Mouse (Mus musculus): Measurements from ENCODE around the gene Lin37. TPM values are rescaled to one million over a fixed set of nuclear protein-coding genes. Genes with fewer than 3 reads are reported as not detected.

Gene Lin37
- polyA plus RNA-seq, 1 experiment: 33.8 TPM

DNA sequence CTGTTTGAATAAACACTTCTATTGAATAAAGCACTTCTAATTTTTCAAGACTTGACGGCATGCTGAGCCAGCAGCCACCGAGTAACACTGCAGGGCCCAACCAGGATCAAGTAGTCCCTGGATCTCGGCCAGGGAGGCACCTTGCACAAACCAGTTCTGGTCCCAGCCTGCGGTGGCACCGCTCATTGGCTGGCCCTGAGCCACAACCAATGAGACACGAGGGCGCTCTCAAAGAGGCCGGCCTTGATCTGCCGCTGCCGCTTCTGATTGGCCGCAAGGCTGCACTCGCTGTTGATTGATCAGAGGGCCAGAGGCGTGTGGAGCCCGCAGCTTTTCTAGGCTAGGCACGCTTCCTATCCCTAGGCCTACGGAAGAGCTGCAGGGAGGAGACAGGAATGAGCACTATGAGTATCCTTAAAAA lies 40.3 kb upstream of the Lin37 start:
- DNase-seq: peak; percentile 99
- Histone ChIP-seq H3K4me3 (ENCODE audit: insufficient read depth, low read depth, low read length) (no peak overlapping the region), H3K27me3 (replicated peaks; ENCODE audit: control insufficient read depth, insufficient read depth, low read length) (no peaks in the 10 kb centered on the region; the same call in 1 of the 2 replicates), H3K27ac (ENCODE audit: insufficient read depth, low read depth, low read length) (peak overlapping the region; percentile 89), H3K4me1 (ENCODE audit: control insufficient read depth, insufficient read depth, low read length) (peaks cover 8% of the 10 kb centered on the region), H3K36me3 (ENCODE audit: control insufficient read depth, insufficient read depth, low read length) (no peaks in the 10 kb centered on the region)
- WGBS: 3% methylated on average over 16 of the region's 16 CpGs
- TF ChIP-seq POLR2A (IDR thresholded peaks at IDR 0.05; ENCODE audit: low read depth, low read length): no peak

GRCm38 (mm10) chr7:30598786-30599185 lies 39.1 kb upstream of the Lin37 start, which contains the start of gene Zbtb32:
Gene Zbtb32, minus strand, starts transcription at chr7:30598909.
- WGBS: 92% methylated on average over 12 of the region's 12 CpGs
- no peaks in the 10 kb centered on the region for H3K36me3 ChIP-seq (ENCODE audit: control insufficient read depth, insufficient read depth, low read length)
- no peaks in the 10 kb centered on the region; the same call in 1 of the 2 replicates for H3K27me3 ChIP-seq (replicated peaks; ENCODE audit: control insufficient read depth, insufficient read depth, low read length)
- peaks cover 8% of the 10 kb centered on the region for H3K4me1 ChIP-seq (ENCODE audit: control insufficient read depth, insufficient read depth, low read length)
- H3K27ac ChIP-seq (ENCODE audit: insufficient read depth, low read depth, low read length): peak within 1 kb of the TSS; percentile 28
- no peak within 1 kb of the TSS for H3K4me3 ChIP-seq (ENCODE audit: insufficient read depth, low read depth, low read length)
- DNase-seq: no peak
- TF ChIP-seq CTCF (conservative IDR thresholded peaks at IDR 0.05; ENCODE audit: insufficient read depth, insufficient read length, low read depth, low read length): no peak
- no peak for TF ChIP-seq POLR2A (IDR thresholded peaks at IDR 0.05; ENCODE audit: low read depth, low read length)

DNA sequence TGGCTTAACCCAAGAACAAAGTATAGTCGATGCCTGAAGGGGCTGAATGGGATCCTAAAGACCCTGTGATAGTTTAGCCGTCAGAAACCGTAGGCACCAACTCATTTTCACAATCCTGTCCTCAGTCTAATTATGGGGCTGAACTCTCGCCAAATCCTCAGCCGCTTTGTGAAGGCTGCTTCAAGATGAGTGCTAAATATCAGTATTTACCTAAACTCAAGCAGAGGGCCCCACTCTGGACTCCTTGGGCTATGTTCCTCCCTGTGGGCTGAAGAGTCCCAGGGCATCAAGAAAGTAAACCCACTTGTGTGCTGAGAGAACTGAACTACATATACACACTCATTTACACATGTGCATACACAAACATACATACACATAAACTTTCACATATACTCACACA lies 37.2 kb upstream of the Lin37 start:
- Histone ChIP-seq H3K27me3 (replicated peaks; ENCODE audit: control insufficient read depth, insufficient read depth, low read length) (no peaks in the 10 kb centered on the region; the same call in 1 of the 2 replicates), H3K36me3 (ENCODE audit: control insufficient read depth, insufficient read depth, low read length) (no peaks in the 10 kb centered on the region), H3K27ac (ENCODE audit: insufficient read depth, low read depth, low read length) (no peak overlapping the region), H3K4me1 (ENCODE audit: control insufficient read depth, insufficient read depth, low read length) (no peaks in the 10 kb centered on the region; the same call in 1 of the 2 replicates), H3K4me3 (ENCODE audit: insufficient read depth, low read depth, low read length) (no peak overlapping the region)
- TF ChIP-seq POLR2A (IDR thresholded peaks at IDR 0.05; ENCODE audit: low read depth, low read length): no peak
- TF ChIP-seq CTCF (conservative IDR thresholded peaks at IDR 0.05; ENCODE audit: insufficient read depth, insufficient read length, low read depth, low read length): no peak
- 83% methylated on average over 5 of the region's 5 CpGs for WGBS
- no peak for DNase-seq

DNA sequence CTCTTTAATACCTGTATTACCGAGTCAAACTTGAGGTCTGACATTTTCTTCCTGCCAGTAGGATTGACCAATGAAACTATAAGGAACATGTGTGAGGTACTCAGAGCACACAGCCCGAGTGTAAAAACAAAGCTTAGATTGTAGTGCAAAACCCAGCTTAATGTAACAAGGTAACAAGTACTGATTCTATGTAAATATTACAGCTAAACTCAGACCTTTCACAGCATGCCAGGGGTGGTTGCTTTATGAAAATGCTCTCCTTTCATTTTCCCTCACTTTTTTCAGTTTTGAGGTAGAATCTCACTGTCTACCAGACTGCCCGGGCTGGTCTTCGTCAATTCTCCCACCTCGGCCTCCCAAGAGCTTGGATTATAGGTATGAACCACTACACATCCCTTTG lies 36.5 kb upstream of the Lin37 start:
- Histone ChIP-seq H3K4me3 (ENCODE audit: insufficient read depth, low read depth, low read length) (no peak overlapping the region), H3K4me1 (ENCODE audit: control insufficient read depth, insufficient read depth, low read length) (no peaks in the 10 kb centered on the region; the same call in 1 of the 2 replicates), H3K27me3 (replicated peaks; ENCODE audit: control insufficient read depth, insufficient read depth, low read length) (no peaks in the 10 kb centered on the region; the same call in 1 of the 2 replicates), H3K27ac (ENCODE audit: insufficient read depth, low read depth, low read length) (no peak overlapping the region), H3K36me3 (ENCODE audit: control insufficient read depth, insufficient read depth, low read length) (no peaks in the 10 kb centered on the region)
- TF ChIP-seq POLR2A (IDR thresholded peaks at IDR 0.05; ENCODE audit: low read depth, low read length): no peak
- TF ChIP-seq CTCF (conservative IDR thresholded peaks at IDR 0.05; ENCODE audit: insufficient read depth, insufficient read length, low read depth, low read length): no peak
- DNase-seq: no peak
- WGBS: 81% methylated on average over 5 of the region's 5 CpGs

GRCm38 (mm10) chr7:30594510-30595024 lies 34.9 kb upstream of the Lin37 start:
- no peak overlapping the region for H3K27ac ChIP-seq (ENCODE audit: insufficient read depth, low read depth, low read length)
- DNase-seq: no peak
- H3K4me3 ChIP-seq (ENCODE audit: insufficient read depth, low read depth, low read length): no peak overlapping the region
- no peaks in the 10 kb centered on the region; the same call in 1 of the 2 replicates for H3K27me3 ChIP-seq (replicated peaks; ENCODE audit: control insufficient read depth, insufficient read depth, low read length)
- peaks cover 4% of the 10 kb centered on the region; the same call in 1 of the 2 replicates for H3K4me1 ChIP-seq (ENCODE audit: control insufficient read depth, insufficient read depth, low read length)
- WGBS: 63% methylated on average over 4 of the region's 4 CpGs
- TF ChIP-seq CTCF (conservative IDR thresholded peaks at IDR 0.05; ENCODE audit: insufficient read depth, insufficient read length, low read depth, low read length) (no peak), POLR2A (IDR thresholded peaks at IDR 0.05; ENCODE audit: low read depth, low read length) (no peak)
- no peaks in the 10 kb centered on the region for H3K36me3 ChIP-seq (ENCODE audit: control insufficient read depth, insufficient read depth, low read length)

DNA sequence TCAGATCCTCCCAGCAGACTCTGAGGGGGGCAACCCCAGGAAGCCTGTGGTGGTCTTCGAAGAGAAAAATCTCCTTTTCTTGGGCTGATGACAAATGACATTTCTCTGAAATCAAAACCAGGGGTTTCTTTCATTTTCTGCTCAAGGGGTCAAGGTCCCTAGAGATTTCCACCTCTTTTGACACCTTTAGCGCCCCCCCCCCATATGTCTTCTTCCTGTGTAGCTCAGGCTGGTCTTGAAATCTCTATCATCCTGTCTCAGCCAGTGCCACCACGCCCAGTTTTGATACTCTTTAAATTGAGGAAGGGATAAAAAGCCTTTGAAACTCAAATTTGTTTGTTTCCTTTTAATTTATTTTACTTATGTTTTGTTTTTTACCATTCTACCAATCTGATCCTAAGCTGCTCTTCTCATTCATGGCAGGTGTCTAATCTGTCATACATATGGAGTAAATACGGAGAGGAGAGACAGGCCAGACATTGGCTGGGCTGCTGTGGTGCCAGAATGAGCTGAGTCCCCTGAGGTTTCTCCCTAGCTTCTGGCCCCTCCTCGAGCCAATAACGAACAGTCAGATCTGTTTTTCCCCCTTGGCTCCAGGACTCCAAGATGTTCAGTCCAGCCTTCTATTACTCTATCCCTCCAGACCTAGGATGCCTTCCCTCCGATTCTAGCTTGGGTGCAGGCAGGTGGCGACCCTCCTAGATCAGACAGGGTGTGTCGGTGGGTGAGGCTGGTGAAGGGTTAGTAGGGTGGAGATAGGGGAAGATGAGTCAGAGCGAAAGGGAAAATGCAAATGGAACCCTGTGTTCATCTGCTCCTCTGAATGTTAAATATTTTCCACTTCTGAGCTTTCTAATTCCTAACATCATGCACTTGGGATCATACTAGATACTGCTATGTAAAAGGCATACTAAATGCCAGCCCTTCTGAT lies 34.2 kb upstream of the Lin37 start:
- no peak for TF ChIP-seq CTCF (conservative IDR thresholded peaks at IDR 0.05; ENCODE audit: insufficient read depth, insufficient read length, low read depth, low read length)
- TF ChIP-seq POLR2A (IDR thresholded peaks at IDR 0.05; ENCODE audit: low read depth, low read length): no peak
- H3K27me3 ChIP-seq (replicated peaks; ENCODE audit: control insufficient read depth, insufficient read depth, low read length): no peaks in the 10 kb centered on the region; the same call in 1 of the 2 replicates
- no peaks in the 10 kb centered on the region for H3K36me3 ChIP-seq (ENCODE audit: control insufficient read depth, insufficient read depth, low read length)
- H3K4me3 ChIP-seq (ENCODE audit: insufficient read depth, low read depth, low read length): no peak overlapping the region
- DNase-seq: no peak
- WGBS: 77% methylated on average over 10 of the region's 10 CpGs
- H3K4me1 ChIP-seq (ENCODE audit: control insufficient read depth, insufficient read depth, low read length): peaks cover 4% of the 10 kb centered on the region; the same call in 1 of the 2 replicates
- H3K27ac ChIP-seq (ENCODE audit: insufficient read depth, low read depth, low read length): no peak overlapping the region
